Mouse (Mus musculus) Muller cell, postnatal 12 days (primary cell): ENCODE results near the gene Rnf207.
A peak's percentile ranks its signal among the peaks of the same experiment; 100 is the strongest.

Experiments used
- DNase-seq: peaks from one replicate; pipeline ENCODE4 v3.0.0-alpha.2; 2015; ENCODE audit errors: inconsistent ontology term

Gene Rnf207

DNA sequence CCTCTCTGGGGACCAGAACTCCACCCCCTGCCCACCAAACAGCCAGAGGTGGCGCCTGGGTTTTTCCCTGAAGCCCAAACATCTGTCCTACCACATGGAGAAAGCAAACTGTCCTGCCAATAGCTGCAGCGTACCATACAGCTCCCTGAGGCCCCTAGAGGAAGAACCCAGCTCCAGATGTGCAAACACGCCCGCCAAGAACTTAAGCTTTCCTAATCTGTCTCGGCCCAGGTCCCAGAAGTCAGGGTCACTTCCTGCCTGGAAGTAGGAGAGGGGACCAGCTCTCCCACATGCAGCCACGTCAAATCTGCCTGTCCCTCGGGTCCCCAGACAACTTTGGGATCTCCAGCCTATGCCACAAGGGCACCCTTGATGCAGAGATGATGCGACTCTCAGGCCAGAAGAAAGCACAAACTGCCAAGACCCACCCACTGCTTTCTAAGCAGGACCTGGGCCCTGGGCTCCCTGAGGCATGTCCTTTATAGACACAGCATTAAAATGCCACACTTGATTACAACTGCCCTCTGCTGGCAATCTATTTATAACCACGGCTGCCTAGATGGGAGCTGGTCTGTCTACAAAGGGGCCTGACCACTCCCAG is 46.2 kb downstream of the Rnf207 start:
- peak; percentile 60 for DNase-seq

GRCm38 (mm10) chr4:152272006-152272405 is 46.8 kb downstream of the Rnf207 start:
- DNase-seq: no peak

- DNase-seq: no peak
Measured at GRCm38 (mm10) chr4:152271334-152271733, 47.5 kb downstream of the Rnf207 start.

DNA sequence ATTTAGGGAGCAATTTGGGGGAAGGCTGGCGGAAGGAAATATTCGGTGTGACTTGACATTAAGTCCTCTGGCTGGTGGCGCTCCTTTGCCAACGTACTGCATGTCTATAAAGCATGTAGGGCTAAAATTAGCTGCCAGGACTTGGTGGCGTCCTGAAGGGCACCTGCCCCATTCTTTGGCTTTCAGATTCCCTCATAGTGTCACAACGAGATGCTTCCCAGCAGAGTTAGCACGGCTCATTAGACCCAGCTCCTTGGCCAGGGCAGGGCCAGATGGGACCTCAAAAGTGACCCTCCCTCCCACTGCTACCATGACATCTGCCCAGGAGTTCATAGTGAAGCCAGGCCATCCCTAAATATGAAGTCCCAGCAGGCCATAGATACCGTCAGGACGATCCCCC is 48.2 kb downstream of the Rnf207 start:
- no peak for DNase-seq

- no peak for DNase-seq
Measured at GRCm38 (mm10) chr4:152269967-152270366, 48.8 kb downstream of the Rnf207 start.

DNA sequence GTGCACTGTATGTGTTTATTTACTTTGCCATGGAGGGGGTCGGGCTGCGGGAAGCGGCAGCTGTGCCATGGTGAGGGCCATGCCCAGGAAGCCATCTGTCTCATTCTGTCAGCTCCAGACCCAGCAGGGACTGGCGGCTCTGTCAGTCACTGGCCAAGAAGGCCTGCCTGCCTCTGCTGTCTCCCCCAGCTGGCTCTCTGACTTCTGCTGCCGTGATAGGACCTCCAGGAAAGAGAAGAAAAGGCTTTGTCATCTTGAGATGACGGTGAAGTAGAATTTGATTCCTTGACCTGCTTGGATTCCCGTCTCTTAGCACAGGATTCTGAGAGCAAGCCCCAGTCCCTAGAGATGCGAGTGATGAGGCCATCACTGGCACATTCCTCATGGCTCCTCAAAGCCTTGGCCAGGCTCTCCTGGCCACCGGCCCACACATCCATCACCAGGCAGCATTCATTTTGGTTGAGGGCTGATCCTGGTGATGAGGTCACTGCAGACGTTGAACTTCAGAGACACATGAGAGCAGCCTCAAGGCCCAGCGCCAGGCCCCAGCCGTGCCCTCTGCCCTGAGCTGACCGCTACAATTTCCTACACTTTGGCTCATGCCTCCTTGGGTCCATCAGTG is 50.9 kb downstream of the Rnf207 start:
- peak; percentile 93 for DNase-seq

GRCm38 (mm10) chr4:152266236-152266895 is 52.4 kb downstream of the Rnf207 start:
- DNase-seq: peak; percentile 61

GRCm38 (mm10) chr4:152265791-152266190 is 53.0 kb downstream of the Rnf207 start:
- DNase-seq: no peak

DNA sequence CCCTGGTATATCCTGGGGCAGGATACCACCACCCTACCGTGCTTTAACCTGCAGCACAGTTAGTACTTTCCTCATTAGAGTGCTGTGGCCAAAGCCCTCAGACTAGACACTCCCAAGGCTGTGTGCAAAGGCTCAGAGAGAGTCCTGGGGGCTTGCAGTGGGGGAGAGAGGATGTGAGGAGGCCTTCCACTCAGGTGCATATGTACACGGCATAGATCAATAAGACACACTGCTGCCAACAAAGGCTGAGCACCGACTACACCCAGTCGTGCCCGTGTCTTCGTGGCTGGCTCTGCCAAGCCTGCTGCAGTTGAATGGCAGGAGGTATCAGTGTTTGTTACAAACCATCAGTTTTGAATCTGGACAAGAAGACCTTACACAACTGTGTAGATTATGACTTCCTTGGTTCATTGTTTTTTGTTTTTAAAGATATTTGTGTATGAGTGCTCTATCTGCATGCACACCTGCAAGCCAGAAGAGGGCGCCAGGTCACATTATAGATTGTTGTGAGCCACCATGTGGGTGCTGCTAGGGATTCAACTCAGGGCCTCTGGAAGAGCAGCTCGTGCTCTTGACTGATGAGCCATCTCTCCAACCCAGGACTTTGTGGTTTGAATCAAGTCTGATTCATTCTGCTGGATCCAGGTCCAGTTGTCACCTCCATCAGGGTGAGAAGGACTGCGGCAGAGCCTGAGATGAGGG is 53.8 kb downstream of the Rnf207 start:
- DNase-seq: no peak

- DNase-seq: no peak
Measured at GRCm38 (mm10) chr4:152264177-152264530, 54.6 kb downstream of the Rnf207 start.

- DNase-seq: peak; percentile 64
Measured at GRCm38 (mm10) chr4:152263512-152264176, 55.1 kb downstream of the Rnf207 start.

GRCm38 (mm10) chr4:152263089-152263488 is 55.7 kb downstream of the Rnf207 start:
- no peak for DNase-seq

DNA sequence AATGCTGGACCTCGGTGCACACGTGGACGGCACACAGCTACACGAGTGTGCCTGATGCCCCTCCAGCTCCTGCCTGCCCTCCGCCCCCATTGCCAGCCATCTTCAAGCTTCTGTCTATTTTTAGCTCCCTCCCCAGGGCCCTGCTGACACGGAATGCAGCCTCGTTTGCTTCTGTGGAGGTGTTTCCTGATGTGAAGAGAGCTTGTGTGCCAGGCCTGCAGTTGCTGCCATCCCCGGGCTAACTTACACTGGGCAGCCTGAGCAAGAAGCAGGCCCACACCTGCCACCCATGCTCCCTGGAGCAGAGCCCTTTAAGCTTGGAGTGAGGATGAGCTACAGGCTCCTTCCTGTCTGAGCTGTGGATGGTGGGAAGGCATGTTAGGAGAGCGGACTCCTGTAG is 56.6 kb downstream of the Rnf207 start:
- no peak for DNase-seq

- peak; percentile 57 for DNase-seq
Measured at GRCm38 (mm10) chr4:152260451-152260850, 58.3 kb downstream of the Rnf207 start.

- peak; percentile 51 for DNase-seq
Measured at GRCm38 (mm10) chr4:152257070-152257469, 61.7 kb downstream of the Rnf207 start.
